Mouse (Mus musculus) thymus, adult 18-20 months (tissue): Measurements from ENCODE around the gene Lpar1.

Source experiments
- DNase-seq, 2 experiments: peaks; one replicate each; pipeline ENCODE4 v3.0.0; 2022; ENCODE audit warnings: mixed read lengths in 2 of 2

Gene Lpar1

GRCm38 (mm10) chr4:58501012-58501777 lies 52.5 kb downstream of the Lpar1 start:
- no peak for DNase-seq

- DNase-seq = no peak
Measured at GRCm38 (mm10) chr4:58499831-58500230, 53.9 kb downstream of the Lpar1 start.

GRCm38 (mm10) chr4:58499241-58499640 lies 54.5 kb downstream of the Lpar1 start:
- no peak for DNase-seq

GRCm38 (mm10) chr4:58498734-58499133 lies 55.0 kb downstream of the Lpar1 start:
- DNase-seq = no peak

GRCm38 (mm10) chr4:58497284-58497683 lies 56.4 kb downstream of the Lpar1 start:
- no peak for DNase-seq

- DNase-seq = no peak
Measured at GRCm38 (mm10) chr4:58496743-58497142, 57.0 kb downstream of the Lpar1 start.

GRCm38 (mm10) chr4:58491742-58492141 lies 62.0 kb downstream of the Lpar1 start:
- DNase-seq = no peak

- no peak for DNase-seq
Measured at GRCm38 (mm10) chr4:58490374-58490773, 63.3 kb downstream of the Lpar1 start.

GRCm38 (mm10) chr4:58478564-58478963 lies 75.1 kb downstream of the Lpar1 start:
- DNase-seq = no peak

- no peak for DNase-seq
Measured at GRCm38 (mm10) chr4:58477691-58478090, 76.0 kb downstream of the Lpar1 start.

- no peak for DNase-seq
Measured at GRCm38 (mm10) chr4:58471203-58471910, 82.3 kb downstream of the Lpar1 start.

- no peak for DNase-seq
Measured at GRCm38 (mm10) chr4:58469651-58470592, 83.8 kb downstream of the Lpar1 start.

- DNase-seq = no peak
Measured at GRCm38 (mm10) chr4:58469035-58469434, 84.7 kb downstream of the Lpar1 start.

GRCm38 (mm10) chr4:58465586-58465985 lies 88.1 kb downstream of the Lpar1 start:
- no peak for DNase-seq

GRCm38 (mm10) chr4:58464390-58465164 lies 89.1 kb downstream of the Lpar1 start:
- DNase-seq = no peak

GRCm38 (mm10) chr4:58462990-58463389 lies 90.7 kb downstream of the Lpar1 start:
- no peak for DNase-seq

GRCm38 (mm10) chr4:58462586-58462985 lies 91.1 kb downstream of the Lpar1 start:
- DNase-seq = no peak

GRCm38 (mm10) chr4:58453334-58453733 lies 100.4 kb downstream of the Lpar1 start:
- DNase-seq = no peak

GRCm38 (mm10) chr4:58448825-58449224 lies 104.9 kb downstream of the Lpar1 start:
- no peak for DNase-seq

GRCm38 (mm10) chr4:58447841-58448240 lies 105.9 kb downstream of the Lpar1 start:
- no peak for DNase-seq

GRCm38 (mm10) chr4:58445846-58446245 lies 107.9 kb downstream of the Lpar1 start:
- DNase-seq = no peak

GRCm38 (mm10) chr4:58442338-58442737 lies 111.4 kb downstream of the Lpar1 start:
- no peak for DNase-seq
